Mouse (Mus musculus): ENCODE measurements at regions not wholly inside any gene's neighbourhood (a gene's known extent, or its start where the extent isn't known, plus 50 kb on each side); places are given as distances from the start of the nearest gene placed in this dataset.

DNA sequence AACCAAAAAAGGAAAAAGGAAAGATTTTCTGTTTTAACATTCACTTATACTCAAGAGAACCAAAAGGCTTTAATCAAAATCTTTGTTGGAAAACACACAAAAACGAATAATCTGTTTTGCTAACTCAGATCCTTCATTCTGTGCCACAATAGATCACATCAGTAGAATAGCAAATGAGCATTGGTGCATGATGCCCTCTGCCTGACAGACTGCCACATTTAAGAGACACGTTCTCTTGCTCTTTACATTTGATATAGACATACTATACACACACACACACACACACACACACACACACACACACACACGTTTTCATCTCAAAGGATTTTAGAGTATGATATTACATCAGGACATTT lies 1260.5 kb downstream of the Pla2g4a start:
- no peak for TF ChIP-seq TCF12 (IDR thresholded peaks at IDR 0.05; ENCODE audit: low read depth, low read length)
- TF ChIP-seq UBTF (IDR thresholded peaks at IDR 0.05; ENCODE audit: low read depth, low read length) = no peak
- no peak for TF ChIP-seq POLR2A (IDR thresholded peaks at IDR 0.05; ENCODE audit: low read depth, low read length)
- TF ChIP-seq CTCF (conservative IDR thresholded peaks at IDR 0.05 in 1 of 2, IDR thresholded peaks at IDR 0.05 in 1 of 2; ENCODE audit: low read depth in 2 of 2, low read length in 2 of 2) = no peak
